ENCODE assay signal across 14 mouse cellular contexts in the genomic region with DNA sequence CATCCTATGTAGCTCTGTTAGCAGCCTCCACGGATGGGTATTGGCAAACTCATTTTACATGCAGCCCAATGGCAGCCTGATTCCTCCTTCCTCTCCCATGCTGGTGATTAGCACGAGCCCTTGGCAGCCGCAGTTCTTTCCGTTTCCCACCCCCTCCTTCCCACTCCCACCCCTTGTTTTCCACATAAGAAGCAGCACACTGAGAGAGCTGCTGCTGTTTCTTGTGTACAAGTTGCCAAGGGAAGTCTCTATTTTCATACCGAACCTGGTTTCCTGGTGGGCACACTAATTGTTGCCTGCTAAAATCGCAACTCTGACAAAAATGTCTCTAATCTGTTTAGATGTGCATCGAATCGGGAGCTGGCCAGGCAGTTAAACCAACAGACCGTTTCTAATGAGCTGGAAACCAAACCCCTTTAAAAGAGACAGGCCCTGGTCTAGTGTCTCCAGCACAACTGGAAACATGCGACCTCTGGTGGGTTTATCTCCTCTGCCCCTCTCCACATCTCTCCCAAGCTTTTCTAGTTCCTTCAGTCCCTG.
DNase-seq lines count a peak whose midpoint lies in the region; ATAC-seq lines count a peak whose summit lies in the region.
"Had no signal": no experiment of that assay in that cellular context is flagged by ENCODE, and none has a peak within 500 bp of the region (broad histone marks: within the 10 kb centered on the region; RNA-seq: fewer than 3 reads in every experiment).

No protein-coding gene starts in this region.

- peak overlapping the region; percentile 32 for H3K4me2 ChIP-seq in embryonic facial prominence, embryonic 14.5 days (ENCODE audit: low read depth, low read length)
- peak overlapping the region; percentile 46 for H3K4me2 ChIP-seq in kidney, embryonic 16.5 days (replicated peaks; ENCODE audit: low read depth, low read length)
- no peak overlapping the region for H3K4me2 ChIP-seq in liver, embryonic 11.5 days
- H3K4me2 ChIP-seq: heart, embryonic 15.5 days; limb, embryonic 15.5 days had no signal

- peak; percentile 49 for ATAC-seq in embryonic facial prominence, embryonic 14.5 days (ENCODE audit: low read depth)
- ATAC-seq in kidney, embryonic 16.5 days (ENCODE audit: low FRiP score, low TSS enrichment) = peak; percentile 82; the same call in 1 of the 2 replicates
- ATAC-seq in liver, embryonic 11.5 days (replicated peaks; ENCODE audit: low FRiP score) = no peak

- H3K27me3 ChIP-seq in embryonic facial prominence, embryonic 14.5 days (replicated peaks; ENCODE audit: control insufficient read depth, insufficient read depth, low read length) = no peaks in the 10 kb centered on the region
- no peaks in the 10 kb centered on the region for H3K27me3 ChIP-seq in kidney, embryonic 16.5 days (ENCODE audit: insufficient read depth, low read length)
- no peaks in the 10 kb centered on the region for H3K27me3 ChIP-seq in liver, embryonic 11.5 days (replicated peaks; ENCODE audit: control insufficient read depth, insufficient read depth, low read length)
- H3K27me3 ChIP-seq: heart, embryonic 15.5 days; limb, embryonic 15.5 days had no signal

- DNase-seq in left cerebral cortex, adult 18-20 months (ENCODE audit: low spot score in 2 of 2) = peak; percentile 31 to 32
- no peak for DNase-seq in left cerebral cortex, adult 11 months (ENCODE audit: low spot score)
- peak; percentile 67 for DNase-seq in embryonic facial prominence, embryonic 14.5 days (ENCODE audit: low spot score)
- peak; percentile 65 for DNase-seq in retina, embryonic 14.5 days (ENCODE audit: low spot score)
- DNase-seq in liver, embryonic 11.5 days (ENCODE audit: low spot score) = no peak
- no peak for DNase-seq in urinary bladder, postnatal 10 days (ENCODE audit: low spot score)
- DNase-seq in cerebellum, postnatal 36 days = no peak
- DNase-seq: cerebellum, adult 11-12 months; thymus, postnatal 36 days had no signal

- H3K36me3 ChIP-seq in embryonic facial prominence, embryonic 14.5 days (ENCODE audit: control insufficient read depth, insufficient read depth, low read length) = no peaks in the 10 kb centered on the region
- no peaks in the 10 kb centered on the region for H3K36me3 ChIP-seq in kidney, embryonic 16.5 days (ENCODE audit: insufficient read depth, low read length)
- no peaks in the 10 kb centered on the region for H3K36me3 ChIP-seq in liver, embryonic 11.5 days (ENCODE audit: control insufficient read depth, insufficient read depth, low read length)
- H3K36me3 ChIP-seq: G1E; heart, embryonic 15.5 days; limb, embryonic 15.5 days had no signal

- H3K27ac ChIP-seq in embryonic facial prominence, embryonic 14.5 days (replicated peaks; ENCODE audit: low read depth, low read length) = 0 out of 2 replicates have a peak overlapping the region, but pooled peaks have one; percentile 28
- H3K27ac ChIP-seq in kidney, embryonic 16.5 days (ENCODE audit: low read length) = peak overlapping the region; percentile 30; the same call in 1 of the 2 replicates
- H3K27ac ChIP-seq in liver, embryonic 11.5 days (ENCODE audit: low read depth, low read length) = no peak overlapping the region
- H3K27ac ChIP-seq: heart, embryonic 15.5 days; limb, embryonic 15.5 days had no signal

- H3K9me3 ChIP-seq in embryonic facial prominence, embryonic 14.5 days (ENCODE audit: control insufficient read depth, low read length) = no peaks in the 10 kb centered on the region
- no peaks in the 10 kb centered on the region for H3K9me3 ChIP-seq in kidney, embryonic 16.5 days (ENCODE audit: low read length)
- no peaks in the 10 kb centered on the region for H3K9me3 ChIP-seq in liver, embryonic 11.5 days (ENCODE audit: control insufficient read depth, low read length)
- H3K9me3 ChIP-seq: G1E; heart, embryonic 15.5 days; limb, embryonic 15.5 days had no signal

- H3K9ac ChIP-seq in embryonic facial prominence, embryonic 14.5 days (ENCODE audit: low read depth, low read length) = 0 out of 2 replicates have a peak overlapping the region, but pooled peaks have one; percentile 14
- no peak overlapping the region for H3K9ac ChIP-seq in kidney, embryonic 16.5 days (replicated peaks; ENCODE audit: low read length)
- H3K9ac ChIP-seq in liver, embryonic 11.5 days (ENCODE audit: low read depth, low read length) = no peak overlapping the region
- H3K9ac ChIP-seq: heart, embryonic 15.5 days; limb, embryonic 15.5 days had no signal

- 0 out of 2 replicates have a peak, but pooled peaks cover 4% of the 10 kb centered on the region for H3K4me1 ChIP-seq in embryonic facial prominence, embryonic 14.5 days (ENCODE audit: control insufficient read depth, insufficient read depth, low read length)
- H3K4me1 ChIP-seq in kidney, embryonic 16.5 days (ENCODE audit: insufficient read depth, low read length) = peaks cover 16% of the 10 kb centered on the region
- H3K4me1 ChIP-seq in liver, embryonic 11.5 days (replicated peaks; ENCODE audit: control insufficient read depth, insufficient read depth, low read length) = no peaks in the 10 kb centered on the region; the same call in 1 of the 2 replicates

- no peak overlapping the region for H3K4me3 ChIP-seq in embryonic facial prominence, embryonic 14.5 days (ENCODE audit: low read depth, low read length)
- peak overlapping the region; percentile 15; the same call in 1 of the 2 replicates for H3K4me3 ChIP-seq in kidney, embryonic 16.5 days (ENCODE audit: low read length)
- H3K4me3 ChIP-seq in liver, embryonic 11.5 days (ENCODE audit: low read depth, low read length) = no peak overlapping the region
- H3K4me3 ChIP-seq: heart, embryonic 15.5 days; limb, embryonic 15.5 days; myocyte had no signal

- WGBS in embryonic facial prominence, embryonic 14.5 days = 12% methylated on average over 10 of the region's 10 CpGs
- 7% methylated on average over 10 of the region's 10 CpGs for WGBS in kidney, embryonic 16.5 days
- WGBS in liver, embryonic 11.5 days = 47% methylated on average over 10 of the region's 10 CpGs

Comparison
In these comparisons a context has a peak if more than half of its experiments do, and no peak if none do; other contexts are left out.
1. DNase-seq: peak in left cerebral cortex, adult 18-20 months (2 of 2), embryonic facial prominence, embryonic 14.5 days (single experiment) and retina, embryonic 14.5 days (single experiment); none in left cerebral cortex, adult 11 months (single experiment), liver, embryonic 11.5 days (single experiment), urinary bladder, postnatal 10 days (single experiment) and cerebellum, postnatal 36 days (0 of 2).